In the genomic region with DNA sequence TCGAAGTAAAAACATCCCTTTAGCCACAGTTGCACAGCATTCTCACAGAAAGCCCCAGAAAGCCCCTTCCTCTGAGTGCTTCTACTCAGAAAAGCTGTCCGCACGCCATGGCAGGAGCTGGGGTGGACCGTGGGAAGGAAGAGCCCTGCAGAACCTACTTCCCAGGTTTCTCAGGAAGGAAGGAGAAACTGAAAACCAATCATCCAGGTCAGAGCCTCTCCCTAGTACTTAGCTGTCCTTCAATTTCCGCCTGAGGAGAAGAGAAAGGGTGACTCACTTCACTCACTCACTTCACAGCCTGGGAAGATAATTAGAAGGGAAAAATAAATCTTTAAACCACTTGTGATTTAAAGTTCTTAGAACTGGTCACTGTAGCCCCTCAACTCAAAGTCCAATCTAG, we compare ENCODE assay signal across 25 mouse cellular contexts. TPM values are rescaled to one million over a fixed set of nuclear protein-coding genes. Genes with fewer than 3 reads are reported as not detected.
DNase-seq lines count a peak whose midpoint lies in the region; ATAC-seq lines count a peak whose summit lies in the region.
"Had no signal": no experiment of that assay in that cellular context is flagged by ENCODE, and none has a peak within 500 bp of the region (broad histone marks: within the 10 kb centered on the region; RNA-seq: fewer than 3 reads in every experiment).

No protein-coding gene starts in this region.

- 75% methylated on average over 5 of the region's 5 CpGs for WGBS in limb, embryonic 15.5 days
- 92% methylated on average over 5 of the region's 5 CpGs for WGBS in limb, embryonic 10.5 days
- WGBS in intestine, embryonic 16.5 days = 74% methylated on average over 5 of the region's 5 CpGs

- H3K9me3 ChIP-seq in limb, embryonic 15.5 days = no peaks in the 10 kb centered on the region
- H3K9me3 ChIP-seq in limb, embryonic 10.5 days (replicated peaks) = no peaks in the 10 kb centered on the region
- H3K9me3 ChIP-seq in intestine, embryonic 16.5 days (ENCODE audit: control insufficient read depth, low read length) = no peaks in the 10 kb centered on the region
- H3K9me3 ChIP-seq: hindbrain, embryonic 10.5 days; liver, embryonic 12.5 days; lung, embryonic 15.5 days; midbrain, embryonic 12.5 days had no signal

- intact Hi-C loops in heart, postnatal 36 days (cut with DNase I) = no loop called here

- DNase-seq in heart, adult 11 months = peak; percentile 61
- no peak for DNase-seq in heart, postnatal 36 days
- DNase-seq in limb, embryonic 10.5 days (ENCODE audit: low spot score) = no peak
- no peak for DNase-seq in lung, postnatal 36 days
- DNase-seq: adrenal gland, adult 8-10 months; cerebellum, adult 11 months; cerebellum, postnatal 10 days; gastrocnemius, adult 2 months; kidney, postnatal 10 days; left cerebral cortex, postnatal 4 days; retina, postnatal 1 day; thymus, postnatal 36 days had no signal

- H3K27me3 ChIP-seq in limb, embryonic 15.5 days = no peaks in the 10 kb centered on the region
- H3K27me3 ChIP-seq in limb, embryonic 10.5 days (ENCODE audit: low read depth, poor library complexity, severe bottlenecking) = no peaks in the 10 kb centered on the region
- H3K27me3 ChIP-seq in intestine, embryonic 16.5 days (replicated peaks; ENCODE audit: control insufficient read depth, insufficient read depth, low read length) = no peaks in the 10 kb centered on the region
- H3K27me3 ChIP-seq: liver, embryonic 12.5 days; lung, embryonic 15.5 days; midbrain, embryonic 12.5 days had no signal

- H3K27ac ChIP-seq in limb, embryonic 15.5 days = peak overlapping the region; percentile 47; the same call in 1 of the 2 replicates
- H3K27ac ChIP-seq in limb, embryonic 10.5 days = no peak overlapping the region
- no peak overlapping the region for H3K27ac ChIP-seq in intestine, embryonic 16.5 days (ENCODE audit: low read length)
- H3K27ac ChIP-seq: gastrocnemius, adult 2 months; hindbrain, embryonic 10.5 days; hindbrain, postnatal 0 days; liver, embryonic 12.5 days; lung, embryonic 15.5 days; midbrain, embryonic 12.5 days had no signal

- no peak overlapping the region for H3K9ac ChIP-seq in limb, embryonic 15.5 days
- H3K9ac ChIP-seq in intestine, embryonic 16.5 days (ENCODE audit: low read depth, low read length) = no peak overlapping the region
- H3K9ac ChIP-seq: liver, embryonic 12.5 days; lung, embryonic 15.5 days; midbrain, embryonic 12.5 days had no signal

- no peak for ATAC-seq in limb, embryonic 15.5 days (ENCODE audit: insufficient number of reproducible peaks, low FRiP score, low TSS enrichment, low read depth)
- peak; percentile 63 for ATAC-seq in intestine, embryonic 16.5 days
- no peak for ATAC-seq in cerebellum, adult (ENCODE audit: insufficient number of reproducible peaks, low FRiP score, low TSS enrichment)
- ATAC-seq: hindbrain, postnatal 0 days had no signal

- H3K4me3 ChIP-seq in limb, embryonic 15.5 days = no peak overlapping the region
- H3K4me3 ChIP-seq in limb, embryonic 10.5 days = no peak overlapping the region
- no peak overlapping the region for H3K4me3 ChIP-seq in intestine, embryonic 16.5 days (ENCODE audit: low read length)
- H3K4me3 ChIP-seq: gastrocnemius, adult 2 months; hindbrain, embryonic 10.5 days; liver, embryonic 12.5 days; lung, embryonic 15.5 days; midbrain, embryonic 12.5 days had no signal

- no peak overlapping the region for H3K4me2 ChIP-seq in limb, embryonic 15.5 days
- H3K4me2 ChIP-seq in intestine, embryonic 16.5 days (ENCODE audit: low read depth, low read length) = no peak overlapping the region
- H3K4me2 ChIP-seq: liver, embryonic 12.5 days; lung, embryonic 15.5 days; midbrain, embryonic 12.5 days had no signal

- H3K4me1 ChIP-seq in limb, embryonic 15.5 days = 0 out of 2 replicates have a peak, but pooled peaks cover 4% of the 10 kb centered on the region
- peaks cover 6% of the 10 kb centered on the region for H3K4me1 ChIP-seq in limb, embryonic 10.5 days
- no peaks in the 10 kb centered on the region for H3K4me1 ChIP-seq in intestine, embryonic 16.5 days (ENCODE audit: control insufficient read depth, insufficient read depth, low read length)
- H3K4me1 ChIP-seq: hindbrain, embryonic 10.5 days had no signal

- peaks cover 35% of the 10 kb centered on the region for H3K36me3 ChIP-seq in limb, embryonic 15.5 days
- peaks cover 97% of the 10 kb centered on the region for H3K36me3 ChIP-seq in limb, embryonic 10.5 days
- H3K36me3 ChIP-seq in intestine, embryonic 16.5 days (ENCODE audit: control insufficient read depth, insufficient read depth, low read length) = no peaks in the 10 kb centered on the region

RNA-seq across cellular contexts. Expression of a gene that starts 10.7 kb away (rescaled TPM):
- total RNA-seq in heart, postnatal 36 days (2021) = 10 to 100 TPM; 62.4 to 63.4 TPM
- polyA plus RNA-seq in limb, embryonic 15.5 days (2015; fragmentation: Nextera tagmentation; extraction: Ambion mirVana) = 32.1 and 32.5 TPM in 2 replicates
- 33.7 and 34.3 TPM in 2 replicates for polyA plus RNA-seq in limb, embryonic 10.5 days (2016; fragmentation: Nextera tagmentation; extraction: Ambion mirVana)
- 18.3 and 23.4 TPM in 2 replicates for polyA plus RNA-seq in intestine, embryonic 16.5 days (2015; fragmentation: Nextera tagmentation; extraction: Ambion mirVana)

RNA-seq across cellular contexts. Expression of a gene that starts 22.8 kb away (rescaled TPM):
- total RNA-seq in heart, postnatal 36 days (2021) = 1 to 10 TPM; 6.1 to 6.2 TPM
- polyA plus RNA-seq in limb, embryonic 15.5 days (2015; fragmentation: Nextera tagmentation; extraction: Ambion mirVana) = 26.8 and 28.7 TPM in 2 replicates
- 57.8 and 58.8 TPM in 2 replicates for polyA plus RNA-seq in limb, embryonic 10.5 days (2016; fragmentation: Nextera tagmentation; extraction: Ambion mirVana)
- 28.3 and 28.4 TPM in 2 replicates for polyA plus RNA-seq in intestine, embryonic 16.5 days (2015; fragmentation: Nextera tagmentation; extraction: Ambion mirVana)

RNA-seq across cellular contexts. Expression of a gene that starts 25.4 kb away (rescaled TPM):
- 100 to 1,000 TPM; 100 to 134 TPM for total RNA-seq in heart, postnatal 36 days (2021)
- 95.2 and 98.7 TPM in 2 replicates for polyA plus RNA-seq in limb, embryonic 15.5 days (2015; fragmentation: Nextera tagmentation; extraction: Ambion mirVana)
- 115 and 132 TPM in 2 replicates for polyA plus RNA-seq in limb, embryonic 10.5 days (2016; fragmentation: Nextera tagmentation; extraction: Ambion mirVana)
- polyA plus RNA-seq in intestine, embryonic 16.5 days (2015; fragmentation: Nextera tagmentation; extraction: Ambion mirVana) = 151 and 163 TPM in 2 replicates

RNA-seq across cellular contexts. Expression of a gene that starts 26.1 kb away (rescaled TPM):
- total RNA-seq in heart, postnatal 36 days (2021) = 10 to 100 TPM; 11.7 to 12.2 TPM
- polyA plus RNA-seq in limb, embryonic 15.5 days (2015; fragmentation: Nextera tagmentation; extraction: Ambion mirVana) = 27.6 and 30.3 TPM in 2 replicates
- 41.1 and 43.4 TPM in 2 replicates for polyA plus RNA-seq in limb, embryonic 10.5 days (2016; fragmentation: Nextera tagmentation; extraction: Ambion mirVana)
- 29.0 and 31.6 TPM in 2 replicates for polyA plus RNA-seq in intestine, embryonic 16.5 days (2015; fragmentation: Nextera tagmentation; extraction: Ambion mirVana)

RNA-seq across cellular contexts. Expression of a gene that starts 26.5 kb away (rescaled TPM):
- 1 to 10 TPM; 3.3 to 8.3 TPM for total RNA-seq in heart, postnatal 36 days (2021)
- polyA plus RNA-seq in limb, embryonic 15.5 days (2015; fragmentation: Nextera tagmentation; extraction: Ambion mirVana) = not detected in 2 replicates
- not detected in 2 replicates for polyA plus RNA-seq in limb, embryonic 10.5 days (2016; fragmentation: Nextera tagmentation; extraction: Ambion mirVana)
- not detected in 2 replicates for polyA plus RNA-seq in intestine, embryonic 16.5 days (2015; fragmentation: Nextera tagmentation; extraction: Ambion mirVana)
- total RNA-seq: adrenal gland, adult 8-10 months; granulocyte monocyte progenitor cell, adult 5-6 weeks; hindbrain, postnatal 0 days; monocyte, adult 5-6 weeks had no signal
- polyA plus RNA-seq: embryonic facial prominence, embryonic 14.5 days; heart, embryonic 14.5 days; hindbrain, embryonic 10.5 days; hindbrain, postnatal 0 days; liver, embryonic 12.5 days; lung, embryonic 15.5 days; midbrain, embryonic 12.5 days; neural tube, embryonic 11.5 days had no signal
